Mouse (Mus musculus) forebrain, embryonic 14.5 days (tissue): Measurements from ENCODE around the gene Rbfox3. TPM values are rescaled to one million over a fixed set of nuclear protein-coding genes. Genes with fewer than 3 reads are reported as not detected.

Experiments used
- ATAC-seq: fragments of 200-750 bp; cut with Nextera tagmentation; 2 replicates; pipeline ENCODE4 v1.8.0; 2017; ENCODE audit warnings: mild to moderate bottlenecking, moderate library complexity
- DNase-seq: peaks from one replicate; pipeline ENCODE4 v3.0.0-alpha.2; 2015; ENCODE audit warnings: low spot score
- H3K27ac ChIP-seq: fragments of 300-500 bp; sonication (generic); 2 replicates; pipeline ENCODE4 v1.5.1; 2014; ENCODE audit warnings: low read depth, mild to moderate bottlenecking, control low read depth, low read length, moderate library complexity
- H3K27me3 ChIP-seq: fragments of 300-500 bp; sonication (generic); replicated peaks from 2 replicates; pipeline ENCODE4 v1.6.1; 2014; ENCODE audit warnings: low read length, control low read depth, mixed read lengths; ENCODE audit not compliant: control insufficient read depth, insufficient read depth
- H3K36me3 ChIP-seq: fragments of 300-500 bp; sonication (generic); 2 replicates; pipeline ENCODE4 v1.6.1; 2014; ENCODE audit warnings: low read length, control low read depth; ENCODE audit not compliant: control insufficient read depth, insufficient read depth
- H3K4me1 ChIP-seq: fragments of 300-500 bp; sonication (generic); 2 replicates; pipeline ENCODE4 v1.6.1; 2014; ENCODE audit warnings: antibody characterized with exemption, low read length, control low read depth; ENCODE audit not compliant: control insufficient read depth, insufficient read depth
- H3K4me2 ChIP-seq: fragments of 300-500 bp; sonication (generic); 2 replicates; pipeline ENCODE4 v1.6.1; 2014; ENCODE audit warnings: mild to moderate bottlenecking, control low read depth, low read length
- H3K4me3 ChIP-seq: fragments of 300-500 bp; sonication (generic); 2 replicates; pipeline ENCODE4 v1.5.1; 2014; ENCODE audit warnings: low read depth, low read length, control low read depth
- H3K9ac ChIP-seq: fragments of 300-500 bp; sonication (generic); 2 replicates; pipeline ENCODE4 v1.6.1; 2014; ENCODE audit warnings: mild to moderate bottlenecking, low read length, control low read depth, moderate library complexity
- H3K9me3 ChIP-seq: fragments of 300-500 bp; sonication (generic); replicated peaks from 2 replicates; pipeline ENCODE4 v1.6.1; 2016; ENCODE audit warnings: low read length, control low read depth, mixed read lengths; ENCODE audit not compliant: control insufficient read depth
- WGBS: fragments of 180-500 bp; shearing (Covaris S2); extraction: QIAGEN DNeasy Blood & Tissue Kit; methylation state at CpG from one replicate; pipeline ENCODE4 v1.1.7; 2014; 5-methylcytosine and 5-hydroxymethylcytosine counted together
- polyA plus RNA-seq: library from polyadenylated mRNA; unstranded; fragments of >200 nt; fragmentation: Nextera tagmentation; extraction: Ambion mirVana; gene quantifications from 2 replicates; pipeline ENCODE4 v1.2.1, GENCODE M21; 2014

Gene Rbfox3
- polyA plus RNA-seq: 28.2 and 32.3 TPM in 2 replicates

- no peak within 1 kb of the TSS for H3K4me3 ChIP-seq
- peak within 1 kb of the TSS; percentile 92; the same call in 1 of the 2 replicates for H3K4me2 ChIP-seq
- H3K9me3 ChIP-seq: no peaks in the 10 kb centered on the region
- no peak within 1 kb of the TSS for H3K27ac ChIP-seq
- 57% methylated on average over 4 of the region's 4 CpGs for WGBS
- peaks cover 13% of the 10 kb centered on the region; the same call in 1 of the 2 replicates for H3K27me3 ChIP-seq
- DNase-seq: peak; percentile 60
- H3K4me1 ChIP-seq: peaks cover 13% of the 10 kb centered on the region
- H3K9ac ChIP-seq: no peak within 1 kb of the TSS
- no peak for ATAC-seq
- no peaks in the 10 kb centered on the region for H3K36me3 ChIP-seq
Measured at GRCm38 (mm10) chr11:118911307-118912070, at the start of gene Rbfox3. Rbfox3 (minus strand) TSS chr11:118911597.

- H3K9ac ChIP-seq: no peak overlapping the region
- no peak overlapping the region for H3K4me2 ChIP-seq
- DNase-seq: peak; percentile 61
- peaks cover 42% of the 10 kb centered on the region for H3K4me1 ChIP-seq
- no peak for ATAC-seq
- H3K36me3 ChIP-seq: no peaks in the 10 kb centered on the region
- 54% methylated on average over 3 of the region's 3 CpGs for WGBS
- H3K27ac ChIP-seq: no peak overlapping the region
- no peaks in the 10 kb centered on the region for H3K27me3 ChIP-seq
- no peak overlapping the region for H3K4me3 ChIP-seq
- no peaks in the 10 kb centered on the region for H3K9me3 ChIP-seq
Measured at GRCm38 (mm10) chr11:118960649-118961048, 49.3 kb upstream of the Rbfox3 start.

GRCm38 (mm10) chr11:118957070-118957471 is 45.7 kb upstream of the Rbfox3 start:
- Histone ChIP-seq H3K4me2 (peak overlapping the region; percentile 21; the same call in 1 of the 2 replicates), H3K27me3 (no peaks in the 10 kb centered on the region), H3K9me3 (no peaks in the 10 kb centered on the region), H3K9ac (peak overlapping the region; percentile 17; the same call in 1 of the 2 replicates), H3K36me3 (no peaks in the 10 kb centered on the region), H3K4me1 (peaks cover 44% of the 10 kb centered on the region), H3K4me3 (no peak overlapping the region), H3K27ac (peak overlapping the region; percentile 90)
- DNase-seq (peak; percentile 84), ATAC-seq (peak; percentile 60)
- WGBS: 18% methylated on average over 14 of the region's 14 CpGs

- H3K9me3 ChIP-seq: no peaks in the 10 kb centered on the region
- peak overlapping the region; percentile 90 for H3K27ac ChIP-seq
- 17% methylated on average over 6 of the region's 6 CpGs for WGBS
- no peak overlapping the region; the same call in 1 of the 2 replicates for H3K9ac ChIP-seq
- H3K27me3 ChIP-seq: no peaks in the 10 kb centered on the region
- H3K36me3 ChIP-seq: no peaks in the 10 kb centered on the region
- no peak overlapping the region for H3K4me3 ChIP-seq
- ATAC-seq: peak; percentile 67
- peak; percentile 82 for DNase-seq
- no peak overlapping the region for H3K4me2 ChIP-seq
- H3K4me1 ChIP-seq: peaks cover 40% of the 10 kb centered on the region
Measured at GRCm38 (mm10) chr11:118955016-118955415, 43.6 kb upstream of the Rbfox3 start.

- Histone ChIP-seq H3K4me2 (no peak overlapping the region), H3K4me3 (no peak overlapping the region), H3K27ac (0 out of 2 replicates have a peak overlapping the region, but pooled peaks have one; percentile 14), H3K36me3 (no peaks in the 10 kb centered on the region), H3K4me1 (peaks cover 10% of the 10 kb centered on the region; the same call in 1 of the 2 replicates), H3K9me3 (no peaks in the 10 kb centered on the region), H3K9ac (no peak overlapping the region), H3K27me3 (no peaks in the 10 kb centered on the region)
- WGBS: 93% methylated on average over 8 of the region's 8 CpGs
- ATAC-seq (no peak), DNase-seq (no peak)
Measured at GRCm38 (mm10) chr11:118945868-118946267, 34.5 kb upstream of the Rbfox3 start.

GRCm38 (mm10) chr11:118941268-118941667 is 29.9 kb upstream of the Rbfox3 start:
- Histone ChIP-seq H3K9ac (no peak overlapping the region), H3K4me2 (no peak overlapping the region), H3K4me1 (peaks cover 19% of the 10 kb centered on the region), H3K27me3 (no peaks in the 10 kb centered on the region), H3K36me3 (no peaks in the 10 kb centered on the region), H3K4me3 (no peak overlapping the region), H3K9me3 (no peaks in the 10 kb centered on the region), H3K27ac (peak overlapping the region; percentile 71; the same call in 1 of the 2 replicates)
- no peak for ATAC-seq
- no peak for DNase-seq
- 29% methylated on average over 5 of the region's 5 CpGs for WGBS

GRCm38 (mm10) chr11:118940539-118940938 is 29.1 kb upstream of the Rbfox3 start:
- H3K9ac ChIP-seq: no peak overlapping the region
- 40% methylated on average over 11 of the region's 11 CpGs for WGBS
- H3K27ac ChIP-seq: peak overlapping the region; percentile 71
- peaks cover 19% of the 10 kb centered on the region for H3K4me1 ChIP-seq
- DNase-seq (peak; percentile 90), ATAC-seq (peak; percentile 82)
- H3K27me3 ChIP-seq: no peaks in the 10 kb centered on the region
- peak overlapping the region; percentile 22 for H3K4me2 ChIP-seq
- H3K36me3 ChIP-seq: no peaks in the 10 kb centered on the region
- no peak overlapping the region for H3K4me3 ChIP-seq
- H3K9me3 ChIP-seq: no peaks in the 10 kb centered on the region

- no peaks in the 10 kb centered on the region for H3K36me3 ChIP-seq
- WGBS: 87% methylated on average over 4 of the region's 4 CpGs
- peak overlapping the region; percentile 71; the same call in 1 of the 2 replicates for H3K27ac ChIP-seq
- no peaks in the 10 kb centered on the region for H3K27me3 ChIP-seq
- DNase-seq (no peak), ATAC-seq (no peak)
- H3K4me1 ChIP-seq: peaks cover 19% of the 10 kb centered on the region
- no peaks in the 10 kb centered on the region for H3K9me3 ChIP-seq
- H3K9ac ChIP-seq: no peak overlapping the region
- no peak overlapping the region for H3K4me2 ChIP-seq
- no peak overlapping the region for H3K4me3 ChIP-seq
Measured at GRCm38 (mm10) chr11:118939731-118940130, 28.3 kb upstream of the Rbfox3 start.

- WGBS: 42% methylated on average over 1 of the region's 1 CpGs
Measured at GRCm38 (mm10) chr11:118934925-118935324, 23.5 kb upstream of the Rbfox3 start.

More at GRCm38 (mm10) chr11:118934925-118935324, 23.5 kb upstream of the Rbfox3 start:
- H3K4me2 ChIP-seq: no peak overlapping the region
- H3K4me1 ChIP-seq: peaks cover 5% of the 10 kb centered on the region
- no peaks in the 10 kb centered on the region for H3K36me3 ChIP-seq
- no peak for ATAC-seq
- H3K27ac ChIP-seq: no peak overlapping the region
- no peak overlapping the region for H3K4me3 ChIP-seq
- H3K9me3 ChIP-seq: no peaks in the 10 kb centered on the region
- H3K9ac ChIP-seq: no peak overlapping the region
- H3K27me3 ChIP-seq: no peaks in the 10 kb centered on the region
- DNase-seq: no peak
